Mouse (Mus musculus) layer of hippocampus, adult 2 months (tissue): ENCODE data around the gene Max. TPM values are rescaled to one million over a fixed set of nuclear protein-coding genes. Genes with fewer than 3 reads are reported as not detected.

Experiments used
- DNase-seq, 2 experiments: peaks; one replicate each; pipeline ENCODE4 v3.0.0; 2022; ENCODE audit warnings: low spot score in 2 of 2
- H3K27ac ChIP-seq: fragments of 200-600 bp; 2 replicates; pipeline ENCODE4 v1.8.1; 2022
- H3K4me3 ChIP-seq: fragments of 200-600 bp; 2 replicates; pipeline ENCODE4 v1.8.1; 2022; ENCODE audit warnings: mild to moderate bottlenecking
- CTCF ChIP-seq: fragments of 200-600 bp; conservative IDR thresholded peaks from 2 replicates; pipeline ENCODE4 v1.8.1; 2022; ENCODE audit warnings: antibody characterized with exemption, mild to moderate bottlenecking, moderate library complexity
- total RNA-seq, 2 experiments: library from RNA; stranded (reverse); gene quantifications; 2 replicates each; pipeline ENCODE4 v1.2.3; 2021

Max gene
- total RNA-seq, 2 experiments from 2014 or later = 69.6 to 78.7 TPM

DNA sequence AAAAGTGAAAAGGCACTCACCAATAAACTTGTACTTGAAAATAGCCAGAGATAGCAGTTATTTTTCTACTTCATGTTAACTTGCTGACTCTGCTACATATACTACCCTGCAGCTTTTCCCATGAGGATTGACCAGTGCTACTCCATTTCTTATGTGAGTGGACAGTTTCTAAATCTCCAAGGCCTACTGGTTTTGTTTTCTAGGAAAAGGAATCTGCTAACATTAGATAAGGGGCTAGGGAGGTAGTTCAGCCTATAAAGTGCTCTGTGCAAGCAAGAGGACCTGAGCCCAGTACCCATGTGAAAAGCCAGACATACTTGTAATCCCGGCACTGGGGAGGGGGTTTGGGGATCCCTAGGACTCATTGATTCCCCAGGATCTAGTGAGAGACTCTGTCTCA is 55.7 kb downstream of the Max start:
- Histone ChIP-seq H3K27ac (no peak overlapping the region), H3K4me3 (no peak overlapping the region)
- TF ChIP-seq CTCF = no peak
- no peak for DNase-seq

DNA sequence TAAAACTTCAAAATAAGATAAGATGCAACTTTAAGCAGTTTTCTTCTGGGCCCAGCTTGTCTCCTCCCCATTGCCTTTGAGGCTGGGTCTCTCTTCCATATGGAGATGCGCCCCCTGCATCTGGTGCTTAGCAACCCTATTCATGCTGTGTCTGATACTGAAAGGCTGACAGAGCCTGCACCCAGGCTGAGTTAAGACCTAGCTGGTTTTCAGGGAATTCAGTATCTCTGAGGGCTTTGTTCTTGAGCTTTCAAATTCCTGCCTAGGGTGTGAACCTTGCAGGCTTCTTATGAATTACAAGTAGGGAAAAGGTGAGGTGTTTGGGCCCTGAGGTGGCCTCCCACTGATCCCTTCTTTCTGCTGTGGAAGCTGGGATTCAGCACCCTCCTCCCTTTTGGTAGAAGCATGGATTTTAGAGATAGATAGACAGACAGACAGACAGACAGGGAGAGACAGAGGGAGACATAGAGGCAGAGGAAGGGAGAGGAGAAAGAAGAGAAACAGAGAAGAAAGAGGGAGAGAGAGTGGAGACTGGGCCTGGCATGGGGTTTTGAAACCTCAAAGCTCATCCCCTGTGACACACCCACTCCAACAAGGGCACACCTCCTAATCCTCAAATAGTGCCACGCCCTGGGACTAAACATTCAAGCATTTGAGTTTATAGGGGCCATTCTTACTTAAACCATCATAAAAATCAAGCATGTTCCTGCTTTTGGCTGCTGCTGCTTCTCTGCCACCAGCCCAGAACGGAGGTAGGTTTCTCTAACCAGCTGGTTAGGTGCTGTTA is 60.3 kb downstream of the Max start:
- no peak for DNase-seq
- H3K27ac ChIP-seq = no peak overlapping the region
- no peak for TF ChIP-seq CTCF
- no peak overlapping the region for H3K4me3 ChIP-seq

DNA sequence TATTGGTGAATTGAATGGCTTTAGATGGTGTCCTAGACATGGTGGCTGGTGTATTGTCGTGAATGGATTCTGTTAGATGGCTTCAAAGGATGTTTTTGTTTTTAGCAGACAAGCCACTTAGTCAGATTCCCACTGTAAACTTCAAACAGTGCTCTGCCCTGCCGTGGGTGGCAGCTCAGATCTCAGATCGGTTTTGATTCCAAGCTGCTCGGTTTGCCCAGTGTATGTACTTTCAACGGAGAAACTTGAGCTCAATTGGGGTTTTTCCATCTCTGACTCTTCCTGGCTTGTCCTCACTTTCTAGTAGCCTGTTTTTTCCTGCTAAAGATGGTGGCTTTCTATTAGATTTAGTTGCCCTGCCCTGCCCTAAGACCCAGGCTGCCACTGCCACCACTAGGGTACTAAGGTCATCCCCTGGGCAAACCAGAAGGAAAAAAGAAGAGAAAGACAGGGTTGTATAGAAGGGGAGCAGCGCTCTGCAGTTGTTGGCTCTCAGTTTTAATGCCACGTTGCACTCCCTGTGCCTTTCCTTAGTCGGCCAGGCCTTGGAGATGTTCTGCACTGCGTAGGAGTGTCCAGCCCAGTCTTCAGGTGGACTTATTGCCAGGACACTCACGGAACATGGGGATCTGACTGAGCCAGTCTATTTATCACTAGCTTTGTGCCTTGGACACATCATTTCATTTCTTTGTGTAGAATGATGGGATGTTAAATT is 62.6 kb downstream of the Max start:
- Histone ChIP-seq H3K27ac (no peak overlapping the region), H3K4me3 (no peak overlapping the region)
- no peak for TF ChIP-seq CTCF
- no peak for DNase-seq

DNA sequence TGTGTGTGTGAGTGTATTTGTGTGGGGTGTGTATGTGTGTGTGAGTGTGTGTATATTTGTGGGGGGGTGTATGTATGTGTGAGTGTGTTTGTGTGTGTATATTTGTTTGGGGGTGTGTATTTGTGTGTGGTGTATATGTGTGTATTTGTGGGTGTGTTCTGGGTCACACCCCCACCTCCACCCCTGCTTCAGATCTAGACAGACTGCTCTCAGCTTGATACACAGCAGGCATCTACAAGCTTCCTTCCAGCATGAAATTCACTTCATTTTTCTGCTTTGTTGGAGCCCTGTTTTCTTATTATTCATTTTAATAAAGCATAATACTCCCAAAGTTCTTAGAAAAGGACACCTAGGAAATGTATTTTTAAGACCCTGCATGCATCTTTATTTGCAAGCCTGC is 63.9 kb downstream of the Max start:
- TF ChIP-seq CTCF = no peak
- no peak for DNase-seq
- H3K27ac ChIP-seq = no peak overlapping the region
- no peak overlapping the region for H3K4me3 ChIP-seq

DNA sequence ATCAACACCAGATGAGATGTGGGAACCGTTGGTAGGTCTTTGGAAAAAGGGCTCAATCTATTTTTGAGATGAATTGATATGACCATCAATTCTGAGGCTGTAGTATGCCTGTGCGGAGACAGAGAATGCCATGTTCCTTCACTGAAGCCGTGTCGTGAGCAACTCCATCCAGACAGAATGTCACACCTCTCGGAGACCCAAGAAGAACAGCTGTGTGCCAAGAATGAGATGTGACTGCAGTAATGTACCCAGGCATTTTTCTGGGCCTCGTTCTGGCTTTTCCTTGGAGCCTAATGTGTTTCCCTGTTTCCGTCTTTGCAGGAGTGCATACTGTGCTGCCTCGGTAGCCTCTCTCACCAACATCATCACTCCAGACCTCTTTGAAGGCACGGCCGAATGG is 65.0 kb downstream of the Max start:
- Histone ChIP-seq H3K4me3 (no peak overlapping the region), H3K27ac (no peak overlapping the region)
- no peak for TF ChIP-seq CTCF
- no peak for DNase-seq

DNA sequence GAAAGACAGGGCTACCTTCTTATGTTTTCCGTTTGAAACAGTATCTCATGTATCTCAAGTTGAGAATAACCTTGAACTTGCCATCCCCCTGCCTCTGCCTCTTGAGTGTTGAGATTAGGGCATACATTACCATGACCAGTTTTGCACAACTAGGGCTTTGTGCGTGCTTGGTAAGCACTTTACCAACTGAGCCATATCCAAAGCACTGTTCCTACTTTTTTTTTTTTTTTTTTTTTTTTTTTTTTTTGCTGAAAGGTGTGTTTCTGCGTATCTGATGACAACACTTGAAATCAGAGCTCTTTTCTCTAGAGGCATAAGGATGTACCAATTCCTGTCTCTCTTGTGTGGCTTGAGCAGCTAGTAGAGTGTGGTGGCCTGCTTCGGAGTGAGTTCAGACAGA is 65.4 kb downstream of the Max start:
- no peak overlapping the region for H3K4me3 ChIP-seq
- DNase-seq = no peak
- TF ChIP-seq CTCF = no peak
- no peak overlapping the region for H3K27ac ChIP-seq

DNA sequence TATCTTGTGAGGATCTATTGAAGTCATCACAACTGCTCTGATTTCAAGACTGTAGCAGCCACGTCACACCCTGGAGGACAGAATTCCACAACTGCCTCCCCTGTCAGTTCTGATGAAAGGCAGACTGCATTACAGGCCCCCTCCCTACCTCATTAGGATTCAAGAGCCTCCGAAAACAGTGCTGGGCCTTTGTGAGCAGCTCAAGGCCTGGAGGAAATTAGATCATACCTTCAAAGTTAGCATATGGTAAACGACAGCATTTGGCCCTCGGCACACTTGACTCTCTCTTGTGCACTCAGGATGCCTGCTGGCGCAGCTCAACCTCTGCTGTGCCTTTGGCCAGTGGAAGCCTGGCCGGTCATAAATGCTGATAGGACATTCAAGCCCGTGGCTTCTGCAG is 66.2 kb downstream of the Max start:
- no peak overlapping the region for H3K27ac ChIP-seq
- DNase-seq = no peak
- TF ChIP-seq CTCF = no peak
- H3K4me3 ChIP-seq = no peak overlapping the region

DNA sequence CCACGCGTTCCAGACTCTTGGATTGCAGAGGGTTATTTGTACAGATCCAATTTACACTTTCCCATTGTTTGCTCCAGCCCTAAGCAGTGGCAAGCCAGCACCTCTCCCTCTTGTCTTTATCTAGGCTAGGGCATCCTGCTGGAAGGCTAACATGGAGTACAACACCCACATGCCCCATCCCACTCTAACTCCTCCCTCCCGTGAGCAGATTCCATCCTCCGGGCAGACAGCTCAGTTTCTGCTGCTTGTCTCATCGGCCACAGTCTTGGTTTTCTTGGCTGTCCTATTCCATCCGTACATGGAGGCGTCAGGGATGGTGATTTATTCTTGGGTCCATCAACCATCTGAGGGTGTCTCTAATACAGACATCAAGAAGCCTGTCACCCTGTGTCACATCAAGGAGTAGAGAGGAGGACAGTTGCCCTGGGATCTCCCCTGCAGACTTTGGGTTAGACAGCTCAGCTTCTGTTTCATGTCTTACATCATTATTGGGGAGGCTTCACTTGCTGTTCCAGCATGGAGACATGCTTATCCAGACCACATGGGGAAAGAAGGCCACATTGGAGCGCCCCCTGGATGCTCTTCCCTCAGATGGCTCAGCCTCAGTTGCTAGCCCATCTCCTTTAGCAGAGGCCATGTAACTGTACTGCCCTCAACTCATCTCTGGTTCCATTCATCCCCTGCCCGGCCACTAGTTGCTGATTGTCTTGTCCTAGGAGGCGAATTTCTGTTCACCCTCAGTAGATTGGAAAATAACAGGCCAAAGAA is 67.0 kb downstream of the Max start:
- H3K27ac ChIP-seq = no peak overlapping the region
- 0 out of 2 replicates have a peak, but pooled peaks have one; percentile 12 for TF ChIP-seq CTCF

DNA sequence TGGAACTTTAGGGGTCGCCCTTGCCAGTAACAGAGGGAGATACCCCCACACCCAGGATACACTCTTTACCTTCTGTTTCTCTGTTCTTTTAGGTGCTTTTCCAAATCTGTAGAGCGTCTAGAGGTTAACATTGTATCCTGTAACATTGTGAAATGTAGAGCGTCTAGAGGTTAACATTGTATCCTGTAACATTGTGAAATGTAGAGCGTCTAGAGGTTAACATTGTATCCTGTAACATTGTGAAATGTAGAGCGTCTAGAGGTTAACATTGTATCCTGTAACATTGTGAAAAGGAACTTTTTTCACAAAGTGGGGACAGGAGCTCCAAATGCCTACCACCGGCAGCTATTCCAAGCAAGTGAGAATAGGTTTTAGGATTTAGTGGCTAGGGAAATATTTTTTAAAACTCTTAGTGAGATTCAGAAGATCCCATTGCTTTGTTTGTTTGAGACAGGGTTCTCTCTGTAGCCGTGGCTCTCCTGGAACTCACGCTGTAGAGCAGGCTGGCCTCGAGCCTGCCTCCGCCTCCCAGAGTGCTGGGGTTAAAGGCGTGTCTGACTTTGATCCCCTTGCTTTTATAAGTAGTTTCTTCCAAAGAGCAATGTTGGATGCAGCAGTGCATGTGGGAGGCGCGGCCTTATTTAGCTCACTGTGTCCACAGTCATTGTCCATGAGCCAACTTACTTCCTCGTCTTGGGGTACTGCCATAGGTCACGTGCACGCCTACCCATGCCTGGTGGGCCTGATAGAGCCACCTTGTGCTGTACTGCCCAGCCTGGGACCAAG is 68.9 kb downstream of the Max start:
- TF ChIP-seq CTCF = no peak
- Histone ChIP-seq H3K4me3 (no peak overlapping the region), H3K27ac (no peak overlapping the region)
- DNase-seq = no peak

More for the DNA sequence above, 67.0 kb downstream of the Max start:
- no peak overlapping the region for H3K4me3 ChIP-seq
- DNase-seq = no peak

DNA sequence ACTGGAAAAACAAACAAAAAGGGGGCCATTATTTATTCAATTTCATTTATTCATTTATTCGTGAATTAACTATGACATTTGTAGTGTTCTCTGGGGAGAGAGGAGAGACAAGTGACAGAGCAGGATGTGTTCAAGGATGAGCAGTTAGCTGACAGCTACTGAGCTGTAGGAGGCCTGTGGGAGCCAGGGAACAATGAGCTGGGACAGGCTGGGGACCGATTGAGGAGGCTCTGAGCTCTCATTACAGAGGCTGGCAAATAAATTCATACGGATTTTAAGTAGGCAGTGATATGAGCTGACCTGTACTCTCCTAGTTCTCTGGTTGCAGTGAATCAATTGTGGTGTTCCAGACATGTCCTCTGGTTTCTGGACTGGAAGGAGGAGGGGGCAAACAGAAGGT is 70.8 kb downstream of the Max start:
- no peak overlapping the region for H3K4me3 ChIP-seq
- H3K27ac ChIP-seq = no peak overlapping the region
- no peak for TF ChIP-seq CTCF
- DNase-seq = no peak

DNA sequence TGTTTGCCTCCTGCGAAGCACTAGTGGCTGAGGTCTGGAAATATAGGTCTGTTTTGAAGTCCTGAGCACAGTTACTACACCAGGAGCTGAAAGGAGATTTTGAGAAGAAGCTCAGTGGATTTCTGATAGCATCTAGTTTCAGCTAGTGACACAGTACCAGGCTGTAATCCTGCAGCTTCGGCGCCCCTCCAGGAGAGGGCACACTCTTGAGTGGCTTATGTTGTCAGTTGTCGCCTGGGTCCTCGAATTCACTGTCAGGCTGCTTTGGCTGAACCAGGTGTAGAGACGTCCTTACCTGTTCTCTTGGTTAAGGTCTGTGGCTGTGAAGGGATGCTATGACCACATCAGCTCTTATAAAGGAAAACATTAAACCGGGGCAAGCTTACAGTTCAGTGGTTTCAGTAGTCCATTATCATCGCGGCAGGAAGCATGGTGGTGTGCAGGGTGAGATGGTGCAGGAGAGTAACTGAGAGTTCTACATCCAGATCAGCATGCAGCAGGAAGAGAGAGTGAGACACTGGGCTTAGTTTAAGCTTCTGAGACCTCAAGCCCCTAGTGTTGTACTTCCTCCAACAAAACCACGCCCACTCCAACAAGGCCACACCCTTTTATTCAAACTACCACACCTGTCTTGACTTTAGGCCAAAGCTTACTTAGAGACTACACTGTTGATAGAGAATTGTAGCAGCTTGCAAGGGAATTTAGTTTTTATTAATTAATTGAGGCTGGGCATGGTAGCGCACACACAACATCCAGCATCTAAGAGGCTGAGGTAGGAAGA is 72.4 kb downstream of the Max start:
- DNase-seq = no peak

DNA sequence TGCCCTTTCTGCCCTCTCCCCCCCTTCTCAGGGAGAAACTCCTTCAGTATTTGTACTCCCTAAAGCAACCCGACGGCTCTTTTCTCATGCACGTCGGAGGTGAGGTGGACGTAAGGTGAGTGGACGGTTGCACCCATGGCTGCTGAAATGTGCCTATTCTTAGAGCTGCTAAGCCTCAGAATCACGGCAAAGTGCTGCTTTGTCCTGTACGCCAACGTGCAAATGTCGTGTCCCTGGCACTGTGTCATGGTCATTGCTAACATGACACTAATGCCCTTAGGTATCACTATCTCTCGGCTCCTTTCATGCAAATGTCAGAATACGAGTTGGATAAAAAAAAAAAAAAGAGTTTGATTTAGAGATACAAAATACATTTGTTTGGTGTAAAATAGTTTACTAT is 74.1 kb downstream of the Max start:
- no peak overlapping the region for H3K4me3 ChIP-seq
- no peak overlapping the region for H3K27ac ChIP-seq
- no peak for TF ChIP-seq CTCF
- no peak for DNase-seq

More for the DNA sequence above, 72.4 kb downstream of the Max start:
- Histone ChIP-seq H3K27ac (no peak overlapping the region), H3K4me3 (no peak overlapping the region)
- TF ChIP-seq CTCF = peak; percentile 50

Other genes with a start within 250 kb of the Max start
- 10 to 100 TPM; 36.5 to 37.3 TPM for gene Churc1, start 196.7 kb downstream of the Max start, total RNA-seq
- 10 to 100 TPM; 24.8 to 26.2 TPM for gene Fntb, start 196.6 kb downstream of the Max start, total RNA-seq
- gene Gpx2, start 166.6 kb downstream of the Max start, total RNA-seq = under 1 TPM in 1 of 2 experiments, not detected in 1; 0.88 TPM
- 100 to 1,000 TPM; 189 to 195 TPM for gene Rab15, start 139.3 kb downstream of the Max start, total RNA-seq